Mouse (Mus musculus) heart, embryonic 10.5 days (tissue): Measurements from ENCODE around the gene Gm49601. TPM values are rescaled to one million over a fixed set of nuclear protein-coding genes. Genes with fewer than 3 reads are reported as not detected.
A peak's percentile ranks its signal among the peaks of the same experiment; 100 is the strongest.

ENCODE experiments used
- DNase-seq: peaks from one replicate; pipeline ENCODE4 v3.0.0-alpha.2; 2017; ENCODE audit warnings: low spot score
- H3K27ac ChIP-seq: fragments of 300-500 bp; sonication (generic); 2 replicates; pipeline ENCODE4 v1.5.1; 2016; ENCODE audit warnings: mild to moderate bottlenecking
- H3K27me3 ChIP-seq: fragments of 300-500 bp; sonication (generic); 2 replicates; pipeline ENCODE4 v1.6.1; 2016; ENCODE audit warnings: mild to moderate bottlenecking; ENCODE audit not compliant: poor library complexity, insufficient read depth, severe bottlenecking
- H3K36me3 ChIP-seq: fragments of 300-500 bp; sonication (generic); 2 replicates; pipeline ENCODE4 v1.6.1; 2016; ENCODE audit warnings: mild to moderate bottlenecking, moderate library complexity
- H3K4me1 ChIP-seq: fragments of 300-500 bp; sonication (generic); 2 replicates; pipeline ENCODE4 v1.6.1; 2016; ENCODE audit warnings: mild to moderate bottlenecking
- H3K4me3 ChIP-seq: fragments of 300-500 bp; sonication (generic); 2 replicates; pipeline ENCODE4 v1.5.1; 2016; ENCODE audit warnings: mild to moderate bottlenecking, moderate library complexity
- H3K9me3 ChIP-seq: fragments of 300-500 bp; sonication (generic); 2 replicates; pipeline ENCODE4 v1.6.1; 2016; ENCODE audit warnings: mild to moderate bottlenecking, moderate library complexity
- WGBS: fragments of 180-500 bp; shearing (Covaris S2); methylation state at CpG from one replicate; pipeline ENCODE4 v1.1.7; 2016; 5-methylcytosine and 5-hydroxymethylcytosine counted together
- polyA plus RNA-seq: library from polyadenylated mRNA; unstranded; fragments of >200 nt; fragmentation: Nextera tagmentation; extraction: Ambion mirVana; gene quantifications from 2 replicates; pipeline ENCODE4 v1.2.1, GENCODE M21; 2016

The Gm49601 gene
- polyA plus RNA-seq, 1 experiment from 2014 or later, result 1.1 TPM

GRCm38 (mm10) chr16:18642291-18642690 lies 16.1 kb upstream of the Gm49601 start:
- Histone ChIP-seq H3K9me3 (no peaks in the 10 kb centered on the region), H3K4me3 (no peak overlapping the region), H3K36me3 (no peaks in the 10 kb centered on the region), H3K4me1 (no peaks in the 10 kb centered on the region), H3K27ac (no peak overlapping the region), H3K27me3 (no peaks in the 10 kb centered on the region)
- WGBS, result 42% methylated on average over 7 of the region's 7 CpGs
- DNase-seq, result no peak

DNA sequence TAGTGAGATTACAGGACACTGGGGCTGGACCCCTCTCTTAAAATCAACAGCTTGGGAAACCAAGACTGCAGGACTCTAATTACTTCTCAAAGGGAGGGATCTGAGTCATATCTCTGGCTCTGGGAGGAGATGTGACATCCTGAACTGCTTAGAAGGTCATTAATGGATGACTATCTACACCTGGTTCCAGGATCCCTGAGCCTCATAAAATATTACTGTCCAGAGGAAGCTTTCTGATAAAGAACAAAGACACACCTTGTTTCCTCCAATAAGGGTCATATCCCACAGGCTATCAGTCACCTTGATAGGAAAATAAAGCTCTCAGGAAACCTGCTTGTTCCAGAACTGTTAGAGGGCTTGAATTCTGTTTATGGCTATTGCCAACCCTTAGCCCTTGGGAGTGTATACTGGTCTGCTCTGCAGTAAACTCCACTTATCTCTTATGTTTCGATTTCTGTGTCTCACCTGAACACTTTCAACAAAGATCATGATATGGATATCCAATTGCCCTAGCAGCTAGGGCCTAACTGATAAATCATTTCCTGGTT lies 13.2 kb upstream of the Gm49601 start:
- Histone ChIP-seq H3K36me3 (no peaks in the 10 kb centered on the region), H3K4me1 (no peaks in the 10 kb centered on the region), H3K27ac (no peak overlapping the region), H3K27me3 (peaks cover 9% of the 10 kb centered on the region; the same call in 1 of the 2 replicates), H3K9me3 (no peaks in the 10 kb centered on the region), H3K4me3 (no peak overlapping the region)
- DNase-seq, result no peak
- 76% methylated on average over 1 of the region's 1 CpGs for WGBS

- DNase-seq, result peak; percentile 64
- H3K9me3 ChIP-seq, result no peaks in the 10 kb centered on the region
- WGBS, result 53% methylated on average over 2 of the region's 2 CpGs
- H3K36me3 ChIP-seq, result no peaks in the 10 kb centered on the region
- H3K4me3 ChIP-seq, result no peak overlapping the region
- no peak overlapping the region for H3K27ac ChIP-seq
- no peaks in the 10 kb centered on the region for H3K4me1 ChIP-seq
- peaks cover 15% of the 10 kb centered on the region; the same call in 1 of the 2 replicates for H3K27me3 ChIP-seq
These were observed 12.2 kb upstream of the Gm49601 start for GRCm38 (mm10) chr16:18638396-18638795.

- 57% methylated on average over 3 of the region's 3 CpGs for WGBS
- no peaks in the 10 kb centered on the region for H3K36me3 ChIP-seq
- H3K9me3 ChIP-seq, result no peaks in the 10 kb centered on the region
- H3K4me3 ChIP-seq, result no peak overlapping the region
- no peak overlapping the region for H3K27ac ChIP-seq
- peak; percentile 59 for DNase-seq
- H3K4me1 ChIP-seq, result no peaks in the 10 kb centered on the region
- H3K27me3 ChIP-seq, result peaks cover 29% of the 10 kb centered on the region; the same call in 1 of the 2 replicates
These were observed 10.6 kb upstream of the Gm49601 start for GRCm38 (mm10) chr16:18636804-18637203.

DNA sequence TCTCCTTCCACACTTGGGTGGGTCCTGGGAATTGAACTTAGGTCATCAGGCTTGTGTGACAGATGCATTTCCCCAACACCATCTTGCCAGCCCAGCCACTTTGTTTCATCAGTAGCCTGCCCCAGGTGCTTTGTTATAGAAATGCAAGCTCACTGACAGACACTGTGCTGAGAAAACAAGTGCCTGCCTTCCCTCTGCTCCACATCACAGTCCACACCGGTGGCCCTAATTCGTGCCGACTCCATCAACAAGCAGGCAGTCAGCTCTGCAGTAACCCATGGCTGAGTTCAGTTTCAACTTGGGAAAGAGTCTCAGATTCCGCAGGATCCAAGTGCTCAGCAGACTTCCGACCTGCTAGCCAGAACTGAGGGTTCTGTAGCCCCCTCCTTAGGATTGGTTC lies 10.2 kb upstream of the Gm49601 start:
- Histone ChIP-seq H3K4me1 (no peaks in the 10 kb centered on the region), H3K27me3 (peaks cover 33% of the 10 kb centered on the region), H3K36me3 (no peaks in the 10 kb centered on the region), H3K27ac (no peak overlapping the region), H3K4me3 (no peak overlapping the region), H3K9me3 (no peaks in the 10 kb centered on the region)
- peak; percentile 64 for DNase-seq
- WGBS, result 77% methylated on average over 5 of the region's 5 CpGs

DNA sequence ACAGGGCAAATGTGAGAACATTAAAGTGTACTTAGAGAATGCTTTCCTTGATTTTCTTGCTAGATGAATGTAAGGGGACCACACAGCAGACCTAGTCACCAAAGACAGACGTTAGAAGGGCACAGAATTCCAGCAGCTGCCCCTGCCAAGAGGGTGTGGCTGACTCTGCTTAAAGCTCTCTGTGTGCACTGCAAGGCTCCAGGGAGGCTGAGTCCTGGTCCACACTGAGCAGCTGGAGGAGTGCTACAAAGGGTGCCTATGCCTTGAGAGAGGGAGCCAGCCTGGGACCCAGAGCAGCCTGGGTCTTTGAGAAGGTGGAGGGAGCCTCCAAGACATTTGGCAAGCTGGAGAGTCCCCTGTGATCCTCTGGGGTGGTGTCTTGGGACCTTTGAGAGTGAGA lies 7.1 kb upstream of the Gm49601 start:
- Histone ChIP-seq H3K36me3 (no peaks in the 10 kb centered on the region), H3K4me3 (no peak overlapping the region), H3K27ac (no peak overlapping the region), H3K4me1 (peaks cover 12% of the 10 kb centered on the region), H3K27me3 (peaks cover 61% of the 10 kb centered on the region), H3K9me3 (no peaks in the 10 kb centered on the region)
- no peak for DNase-seq
- 17% methylated on average over 1 of the region's 1 CpGs for WGBS

DNA sequence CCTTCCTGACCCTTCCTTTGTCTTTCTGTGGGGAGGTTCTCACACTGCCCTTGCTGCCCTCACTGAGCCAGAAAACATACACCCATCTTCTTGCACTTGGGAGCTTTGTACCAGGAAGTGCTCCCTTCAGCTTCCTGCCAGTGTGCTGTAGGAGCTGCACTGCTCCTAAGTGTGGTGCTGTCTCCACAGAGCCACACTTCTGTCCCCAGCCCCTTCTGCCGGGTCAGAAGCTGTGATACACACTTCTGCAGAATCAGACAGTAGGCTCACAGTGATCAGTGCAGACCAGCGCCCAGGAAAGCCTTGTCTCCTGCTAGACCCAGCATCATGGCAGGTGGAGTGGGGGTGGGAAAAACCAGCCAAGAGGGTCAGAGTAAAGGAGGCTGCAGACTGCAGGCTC lies 6.6 kb upstream of the Gm49601 start:
- Histone ChIP-seq H3K36me3 (no peaks in the 10 kb centered on the region), H3K4me3 (no peak overlapping the region), H3K27me3 (peaks cover 66% of the 10 kb centered on the region), H3K27ac (no peak overlapping the region), H3K9me3 (no peaks in the 10 kb centered on the region), H3K4me1 (peaks cover 12% of the 10 kb centered on the region)
- WGBS, result 48% methylated on average over 2 of the region's 2 CpGs
- DNase-seq, result no peak

DNA sequence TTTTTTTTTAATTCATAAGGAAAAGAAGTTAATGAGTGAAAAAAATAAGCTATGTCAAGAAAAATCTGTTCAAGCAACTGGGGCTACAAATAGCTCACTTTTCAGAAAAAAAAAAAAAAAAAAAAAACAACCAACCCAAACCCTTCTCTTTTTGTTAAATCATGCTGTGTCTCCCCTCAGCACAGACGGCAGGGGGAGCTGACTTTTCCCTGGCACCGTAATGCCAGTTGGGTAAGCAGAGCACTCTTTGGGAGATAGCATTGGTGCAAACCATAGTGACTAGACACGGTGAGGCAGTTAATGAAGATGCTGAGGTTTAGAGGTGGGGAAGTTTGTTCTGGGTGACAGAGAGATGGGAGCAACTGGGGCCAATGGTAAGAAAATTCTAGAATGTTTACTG lies 5.8 kb upstream of the Gm49601 start:
- Histone ChIP-seq H3K27me3 (peaks cover 74% of the 10 kb centered on the region), H3K9me3 (no peaks in the 10 kb centered on the region), H3K4me1 (peaks cover 12% of the 10 kb centered on the region), H3K4me3 (no peak overlapping the region), H3K36me3 (no peaks in the 10 kb centered on the region), H3K27ac (no peak overlapping the region)
- DNase-seq, result no peak
- 66% methylated on average over 3 of the region's 3 CpGs for WGBS

- Histone ChIP-seq H3K27me3 (peaks cover 74% of the 10 kb centered on the region), H3K27ac (no peak overlapping the region), H3K36me3 (no peaks in the 10 kb centered on the region), H3K4me1 (peaks cover 19% of the 10 kb centered on the region), H3K4me3 (no peak overlapping the region), H3K9me3 (no peaks in the 10 kb centered on the region)
- WGBS, result 66% methylated on average over 7 of the region's 7 CpGs
- no peak for DNase-seq
These were observed 4.9 kb upstream of the Gm49601 start for GRCm38 (mm10) chr16:18631141-18631540.

DNA sequence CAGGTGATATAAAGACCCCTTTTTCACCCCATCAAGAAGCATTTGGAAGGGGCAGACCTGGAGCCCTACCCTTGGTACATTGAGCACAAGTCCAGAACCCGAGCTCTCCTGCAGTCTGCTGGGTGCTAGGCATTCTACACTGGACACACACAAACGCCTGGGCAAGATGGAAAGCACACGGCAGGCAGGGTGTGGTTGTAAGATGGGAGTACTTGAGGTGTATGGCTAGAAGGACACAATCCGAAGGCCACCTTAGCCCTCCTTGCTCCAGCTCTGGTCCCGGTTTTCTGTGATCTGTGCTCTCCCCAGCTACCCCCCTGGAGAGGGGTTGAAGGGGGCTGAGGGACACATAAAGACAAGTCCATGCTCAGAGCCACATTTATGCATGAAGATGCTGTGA lies 4.1 kb upstream of the Gm49601 start:
- no peak for DNase-seq
- peaks cover 80% of the 10 kb centered on the region for H3K27me3 ChIP-seq
- no peak overlapping the region for H3K27ac ChIP-seq
- H3K36me3 ChIP-seq, result no peaks in the 10 kb centered on the region
- H3K9me3 ChIP-seq, result no peaks in the 10 kb centered on the region
- H3K4me3 ChIP-seq, result peak overlapping the region; percentile 74
- H3K4me1 ChIP-seq, result peaks cover 27% of the 10 kb centered on the region
- WGBS, result 45% methylated on average over 5 of the region's 5 CpGs

- DNase-seq, result no peak
- H3K36me3 ChIP-seq, result 0 out of 2 replicates have a peak, but pooled peaks cover 1% of the 10 kb centered on the region
These were observed 3.4 kb upstream of the Gm49601 start, which contains the start of gene Sept5 for GRCm38 (mm10) chr16:18629390-18630231. Gene Sept5 (minus strand): TSS chr16:18629954.

DNA sequence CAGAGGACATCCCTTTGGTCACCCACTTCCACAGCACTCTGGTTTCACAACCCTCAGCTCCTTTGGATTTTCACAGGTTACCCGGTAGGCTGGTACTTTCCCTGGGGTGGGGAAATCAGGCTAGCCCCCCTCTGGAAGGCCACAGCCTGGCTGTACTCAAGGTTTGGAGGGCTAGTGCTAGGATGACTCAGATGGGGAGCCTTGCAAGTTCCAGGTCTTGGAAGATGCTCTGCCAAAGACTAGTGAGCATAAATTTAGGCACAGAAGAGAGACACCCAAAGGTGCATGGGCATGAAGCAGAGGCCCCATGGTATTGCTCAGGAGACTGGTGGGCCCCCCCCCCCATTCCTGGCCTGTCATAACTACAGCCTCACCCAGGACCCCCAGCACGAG lies 2.7 kb upstream of the Gm49601 start:
- peak overlapping the region; percentile 74 for H3K4me3 ChIP-seq
- no peak for DNase-seq
- H3K27me3 ChIP-seq, result peaks cover 94% of the 10 kb centered on the region
- peaks cover 27% of the 10 kb centered on the region for H3K4me1 ChIP-seq
- WGBS, result 20% methylated on average over 2 of the region's 2 CpGs
- H3K9me3 ChIP-seq, result no peaks in the 10 kb centered on the region
- peak overlapping the region; percentile 82 for H3K27ac ChIP-seq
- H3K36me3 ChIP-seq, result 0 out of 2 replicates have a peak, but pooled peaks cover 6% of the 10 kb centered on the region

More at GRCm38 (mm10) chr16:18629390-18630231, 3.4 kb upstream of the Gm49601 start, which contains the start of gene Sept5:
- Histone ChIP-seq H3K4me1 (peaks cover 27% of the 10 kb centered on the region), H3K4me3 (peak within 1 kb of the TSS; percentile 74), H3K9me3 (no peaks in the 10 kb centered on the region), H3K27me3 (peaks cover 87% of the 10 kb centered on the region), H3K27ac (peak within 1 kb of the TSS; percentile 82)
- WGBS, result under 1% methylated on average over 90 of the region's 93 CpGs

DNA sequence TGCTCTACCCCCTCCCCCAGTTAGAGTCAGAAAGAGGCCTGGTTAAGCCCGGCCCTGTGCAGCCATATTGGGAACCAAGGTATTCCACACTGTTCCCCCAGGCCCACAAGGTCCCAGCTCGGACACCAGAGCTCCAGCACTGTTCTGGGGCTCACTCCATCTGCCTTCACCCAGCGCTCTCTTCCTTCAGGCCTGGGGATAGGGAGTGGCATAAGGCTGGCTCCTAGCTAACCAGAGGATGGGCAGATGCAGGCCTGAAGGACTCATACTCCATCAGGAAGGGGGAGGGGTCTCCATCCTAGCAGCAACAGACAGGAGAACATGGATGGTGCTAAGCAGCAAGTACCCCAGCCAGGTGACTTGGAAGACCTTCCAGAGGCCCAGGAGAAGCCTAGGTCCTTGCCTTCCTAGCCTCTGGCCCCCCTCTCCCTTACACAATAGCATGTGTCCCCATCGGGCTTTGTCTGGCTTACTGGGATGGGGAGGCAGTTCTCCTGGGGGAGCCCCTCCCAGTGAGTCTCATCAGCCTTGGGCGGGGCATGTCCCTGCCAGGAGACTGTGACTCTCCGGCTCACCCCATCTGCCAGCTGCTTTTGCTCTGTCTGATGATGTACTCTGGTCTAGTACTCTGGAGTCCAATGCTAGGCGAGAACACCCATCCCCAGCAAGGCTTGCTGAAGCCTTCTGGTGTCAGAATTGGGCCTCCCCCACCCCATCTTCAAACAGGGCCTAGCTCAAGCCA lies 2.1 kb upstream of the Gm49601 start:
- Histone ChIP-seq H3K27ac (no peak overlapping the region), H3K4me3 (peak overlapping the region; percentile 74), H3K36me3 (0 out of 2 replicates have a peak, but pooled peaks cover 6% of the 10 kb centered on the region), H3K4me1 (peaks cover 27% of the 10 kb centered on the region), H3K9me3 (no peaks in the 10 kb centered on the region), H3K27me3 (peaks cover 94% of the 10 kb centered on the region)
- 58% methylated on average over 7 of the region's 7 CpGs for WGBS
- no peak for DNase-seq
